Mouse (Mus musculus): Measurements from ENCODE around the gene Atl3.

Atl3 gene

GRCm38 (mm10) chr19:7557844-7558243 lies 64.0 kb downstream of the Atl3 start:
- in situ Hi-C loops (cut with MboI; ENCODE audit: low sequenced_read_pairs), result no loop called here

GRCm38 (mm10) chr19:7558675-7559074 lies 64.8 kb downstream of the Atl3 start:
- in situ Hi-C loops (cut with MboI; ENCODE audit: low sequenced_read_pairs), result no loop called here

GRCm38 (mm10) chr19:7559986-7560385 lies 66.1 kb downstream of the Atl3 start:
- in situ Hi-C loops (cut with MboI; ENCODE audit: low sequenced_read_pairs), result no loop called here

- in situ Hi-C loops (cut with MboI; ENCODE audit: low sequenced_read_pairs), result no loop called here
Measured at GRCm38 (mm10) chr19:7561456-7561855, 67.6 kb downstream of the Atl3 start.

GRCm38 (mm10) chr19:7562601-7563129 lies 68.8 kb downstream of the Atl3 start:
- in situ Hi-C loops (cut with MboI; ENCODE audit: low sequenced_read_pairs), result no loop called here

- in situ Hi-C loops (cut with MboI; ENCODE audit: low sequenced_read_pairs), result no loop called here
Measured at GRCm38 (mm10) chr19:7563676-7564075, 69.8 kb downstream of the Atl3 start.

GRCm38 (mm10) chr19:7564457-7564856 lies 70.6 kb downstream of the Atl3 start:
- in situ Hi-C loops (cut with MboI; ENCODE audit: low sequenced_read_pairs), result no loop called here

- in situ Hi-C loops (cut with MboI; ENCODE audit: low sequenced_read_pairs), result no loop called here
Measured at GRCm38 (mm10) chr19:7566826-7567225, 73.0 kb downstream of the Atl3 start.

- in situ Hi-C loops (cut with MboI; ENCODE audit: low sequenced_read_pairs), result no loop called here
Measured at GRCm38 (mm10) chr19:7568364-7568763, 74.5 kb downstream of the Atl3 start.

- in situ Hi-C loops (cut with MboI; ENCODE audit: low sequenced_read_pairs), result no loop called here
Measured at GRCm38 (mm10) chr19:7569650-7570049, 75.8 kb downstream of the Atl3 start.

- in situ Hi-C loops (cut with MboI; ENCODE audit: low sequenced_read_pairs), result no loop called here
Measured at GRCm38 (mm10) chr19:7576180-7576579, 82.3 kb downstream of the Atl3 start.

- in situ Hi-C loops (cut with MboI; ENCODE audit: low sequenced_read_pairs), result no loop called here
Measured at GRCm38 (mm10) chr19:7577710-7578109, 83.9 kb downstream of the Atl3 start.

GRCm38 (mm10) chr19:7581042-7581441 lies 87.2 kb downstream of the Atl3 start:
- in situ Hi-C loops (cut with MboI; ENCODE audit: low sequenced_read_pairs), result no loop called here

- in situ Hi-C loops (cut with MboI; ENCODE audit: low sequenced_read_pairs), result no loop called here
Measured at GRCm38 (mm10) chr19:7583101-7583500, 89.3 kb downstream of the Atl3 start.

- in situ Hi-C loops (cut with MboI; ENCODE audit: low sequenced_read_pairs), result no loop called here
Measured at GRCm38 (mm10) chr19:7583599-7583998, 89.8 kb downstream of the Atl3 start.

GRCm38 (mm10) chr19:7585279-7585678 lies 91.4 kb downstream of the Atl3 start:
- in situ Hi-C loops (cut with MboI; ENCODE audit: low sequenced_read_pairs), result no loop called here

- in situ Hi-C loops (cut with MboI; ENCODE audit: low sequenced_read_pairs), result no loop called here
Measured at GRCm38 (mm10) chr19:7585764-7586163, 91.9 kb downstream of the Atl3 start.
